Mouse (Mus musculus) MEL (cell line): Measurements from ENCODE around the gene Boc. TPM values are rescaled to one million over a fixed set of nuclear protein-coding genes. Genes with fewer than 3 reads are reported as not detected.

Source experiments
- DNase-seq: peaks from one replicate; pipeline ENCODE4 v3.0.0; 2011; ENCODE audit warnings: low read depth, low spot score
- H3K27ac ChIP-seq: 2 replicates; pipeline ENCODE4 v1.5.1; 2012; ENCODE audit warnings: low read depth, mild to moderate bottlenecking, control low read depth, low read length, moderate library complexity; ENCODE audit not compliant: control insufficient read depth
- H3K27me3 ChIP-seq, 2 experiments: fragments of 150-350 bp in 1 of 2; sonication (generic) in 1 of 2; 2 replicates each; pipeline ENCODE4 v1.6.1; 2012; ENCODE audit warnings: low read length in 2 of 2, mild to moderate bottlenecking in 2 of 2, improper control_type of control experiment in 1 of 2, moderate library complexity in 1 of 2; ENCODE audit not compliant: insufficient read depth in 2 of 2, control insufficient read depth in 1 of 2
- H3K36me3 ChIP-seq, 2 experiments: 2 replicates each; pipeline ENCODE4 v1.6.1; 2012 to 2014; ENCODE audit warnings: low read length in 2 of 2, improper control_type of control experiment in 1 of 2, inconsistent platforms in 1 of 2, mild to moderate bottlenecking in 1 of 2; ENCODE audit not compliant: insufficient read depth in 2 of 2, control insufficient read depth in 1 of 2
- H3K4me1 ChIP-seq, 2 experiments: fragments of 150-350 bp in 1 of 2; sonication (generic) in 1 of 2; 2 replicates each; pipeline ENCODE4 v1.6.1; 2012; ENCODE audit warnings: low read length in 2 of 2, improper control_type of control experiment in 1 of 2, mild to moderate bottlenecking in 1 of 2; ENCODE audit not compliant: insufficient read depth in 2 of 2, control insufficient read depth in 1 of 2
- H3K4me3 ChIP-seq, 2 experiments: fragments of 150-350 bp in 1 of 2; sonication (generic) in 1 of 2; 2 replicates each; pipeline ENCODE4 v1.5.1; 2012; ENCODE audit warnings: low read depth in 2 of 2, low read length in 2 of 2, mild to moderate bottlenecking in 2 of 2, moderate library complexity in 2 of 2, control low read depth in 1 of 2, improper control_type of control experiment in 1 of 2; ENCODE audit not compliant: control insufficient read depth in 1 of 2, insufficient read depth in 1 of 2
- H3K79me2 ChIP-seq: 2 replicates; pipeline ENCODE4 v1.6.1; 2012; ENCODE audit warnings: mild to moderate bottlenecking, low read length, moderate library complexity; ENCODE audit not compliant: control insufficient read depth, poor library complexity, insufficient read depth
- H3K9ac ChIP-seq: 2 replicates; pipeline ENCODE4 v1.6.1; 2012; ENCODE audit warnings: low read depth, mild to moderate bottlenecking, control low read depth, low read length, moderate library complexity; ENCODE audit not compliant: control insufficient read depth, poor library complexity, severe bottlenecking
- H3K9me3 ChIP-seq: fragments of 150-350 bp; sonication (generic); replicated peaks from 2 replicates; pipeline ENCODE4 v1.6.1; 2012; ENCODE audit warnings: mild to moderate bottlenecking, low read length, improper control_type of control experiment, moderate library complexity; ENCODE audit not compliant: insufficient read depth
- BHLHE40 ChIP-seq: IDR thresholded peaks from 2 replicates; pipeline ENCODE4 v1.6.1; 2012; ENCODE audit warnings: low read depth, mild to moderate bottlenecking, inconsistent platforms, low read length, improper control_type of control experiment, borderline replicate concordance
- CHD2 ChIP-seq: IDR thresholded peaks from 2 replicates; pipeline ENCODE4 v1.6.1; 2011; ENCODE audit warnings: low read length, improper control_type of control experiment
- CTCF ChIP-seq, 3 experiments: IDR thresholded peaks in 2 of 3; conservative IDR thresholded peaks in 1 of 3; 2 replicates each; pipeline ENCODE4 v1.5.1; 2011 to 2012; ENCODE audit warnings: low read length in 3 of 3, low read depth in 2 of 3, mild to moderate bottlenecking in 2 of 3, improper control_type of control experiment in 1 of 3, inconsistent platforms in 1 of 3, mixed read lengths in 1 of 3, moderate library complexity in 1 of 3; ENCODE audit not compliant: control insufficient read depth in 1 of 3, insufficient read depth in 1 of 3, poor library complexity in 1 of 3, severe bottlenecking in 1 of 3
- E2F4 ChIP-seq: IDR thresholded peaks from 2 replicates; pipeline ENCODE4 v1.6.1; 2011; ENCODE audit warnings: low read depth, low read length, improper control_type of control experiment, borderline replicate concordance
- EP300 ChIP-seq, 2 experiments: IDR thresholded peaks; 2 replicates each; pipeline ENCODE4 v1.6.1; 2011; ENCODE audit warnings: improper control_type of control experiment in 2 of 2, low read length in 2 of 2, low read depth in 1 of 2, mild to moderate bottlenecking in 1 of 2
- GABPA ChIP-seq: IDR thresholded peaks from 2 replicates; pipeline ENCODE4 v1.6.1; 2012; ENCODE audit warnings: low read depth, mild to moderate bottlenecking, inconsistent platforms, low read length, improper control_type of control experiment, moderate library complexity
- MAFK ChIP-seq: IDR thresholded peaks from 2 replicates; pipeline ENCODE4 v1.6.1; 2011; ENCODE audit warnings: low read depth, mild to moderate bottlenecking, low read length, improper control_type of control experiment, borderline replicate concordance
- MAX ChIP-seq: IDR thresholded peaks from 2 replicates; pipeline ENCODE4 v1.6.1; 2011; ENCODE audit warnings: low read length, improper control_type of control experiment
- MYC ChIP-seq: IDR thresholded peaks from 2 replicates; pipeline ENCODE4 v1.6.1; 2011; ENCODE audit warnings: low read depth, mild to moderate bottlenecking, low read length, improper control_type of control experiment, moderate library complexity
- RCOR1 ChIP-seq: IDR thresholded peaks from 2 replicates; pipeline ENCODE4 v1.6.1; 2012; ENCODE audit warnings: low read depth, mild to moderate bottlenecking, inconsistent platforms, low read length, improper control_type of control experiment
- SIN3A ChIP-seq: IDR thresholded peaks from 2 replicates; pipeline ENCODE4 v1.6.1; 2012; ENCODE audit warnings: low read length, improper control_type of control experiment, inconsistent platforms
- TAL1 ChIP-seq: IDR thresholded peaks from 2 replicates; pipeline ENCODE4 v1.6.1; 2012; ENCODE audit warnings: mild to moderate bottlenecking, inconsistent platforms, low read length, moderate library complexity, mixed read lengths
- TBP ChIP-seq: IDR thresholded peaks from 2 replicates; pipeline ENCODE4 v1.8.0; 2011; ENCODE audit warnings: low read depth, low read length, improper control_type of control experiment
- UBTF ChIP-seq: IDR thresholded peaks from 2 replicates; pipeline ENCODE4 v1.6.1; 2012; ENCODE audit warnings: low read depth, mild to moderate bottlenecking, inconsistent platforms, low read length, improper control_type of control experiment, moderate library complexity, borderline replicate concordance; ENCODE audit not compliant: insufficient read depth
- USF2 ChIP-seq, 2 experiments: IDR thresholded peaks; 2 replicates each; pipeline ENCODE4 v1.6.1; 2011 to 2012; ENCODE audit warnings: improper control_type of control experiment in 2 of 2, low read length in 2 of 2, borderline replicate concordance in 1 of 2, inconsistent platforms in 1 of 2, low read depth in 1 of 2, mild to moderate bottlenecking in 1 of 2; ENCODE audit not compliant: insufficient read depth in 1 of 2
- ZMIZ1 ChIP-seq: IDR thresholded peaks from 2 replicates; pipeline ENCODE4 v1.6.1; 2012; ENCODE audit warnings: low read depth, mild to moderate bottlenecking, inconsistent platforms, low read length, improper control_type of control experiment, moderate library complexity
- ZNF384 ChIP-seq: IDR thresholded peaks from 2 replicates; pipeline ENCODE4 v1.6.1; 2012; ENCODE audit warnings: low read depth, mild to moderate bottlenecking, inconsistent platforms, low read length, improper control_type of control experiment
- polyA plus RNA-seq, 2 experiments: library from polyadenylated mRNA; stranded (reverse) in 1 of 2; unstranded in 1 of 2; fragments of >175 nt in 1 of 2; fragments of >200 nt in 1 of 2; gene quantifications; 2 replicates each; pipeline versions ENCODE4 v1.2.1 to v1.2.4; 2012; ENCODE audit warnings: low replicate concordance in 2 of 2, low read depth in 1 of 2; ENCODE audit not compliant: insufficient read length in 2 of 2, insufficient read depth in 1 of 2, missing spikeins in 1 of 2
- total RNA-seq: library from RNA; depleted of rRNA; stranded (reverse); fragments of 300-350 nt; gene quantifications from 2 replicates; pipeline ENCODE4 v1.2.3, GENCODE M21; 2012

Gene Boc
- total and polyA plus RNA-seq, 3 experiments, result not detected

GRCm38 (mm10) chr16:44545939-44546338 lies 12.8 kb downstream of the Boc start:
- TF ChIP-seq RCOR1, result no peak
- TF ChIP-seq E2F4, result no peak
- TF ChIP-seq GABPA, result no peak
- no peak for TF ChIP-seq MAX
- no peak for TF ChIP-seq ZMIZ1
- TF ChIP-seq BHLHE40, result no peak
- no peak for TF ChIP-seq CHD2
- TF ChIP-seq UBTF, result no peak
- TF ChIP-seq USF2 (IDR thresholded peaks at IDR 0.05; ENCODE audit: borderline replicate concordance in 1 of 2, insufficient read depth in 1 of 2, low read depth in 1 of 2, low read length in 2 of 2), result no peak
- no peak for TF ChIP-seq CTCF (IDR thresholded peaks at IDR 0.05 in 2 of 3, conservative IDR thresholded peaks at IDR 0.05 in 1 of 3; ENCODE audit: control insufficient read depth in 1 of 3, insufficient read depth in 1 of 3, low read depth in 2 of 3, low read length in 3 of 3, poor library complexity in 1 of 3, severe bottlenecking in 1 of 3)
- TF ChIP-seq ZNF384, result no peak
- TF ChIP-seq SIN3A, result no peak
- no peaks in the 10 kb centered on the region for H3K9me3 ChIP-seq
- H3K27ac ChIP-seq, result no peak overlapping the region
- H3K9ac ChIP-seq, result no peak overlapping the region
- DNase-seq, result no peak
- no peaks in the 10 kb centered on the region for H3K79me2 ChIP-seq
- H3K4me3 ChIP-seq, result no peak overlapping the region
- H3K4me1 ChIP-seq, result no peaks in the 10 kb centered on the region
- no peaks in the 10 kb centered on the region for H3K27me3 ChIP-seq
- H3K36me3 ChIP-seq, result no peaks in the 10 kb centered on the region

DNA sequence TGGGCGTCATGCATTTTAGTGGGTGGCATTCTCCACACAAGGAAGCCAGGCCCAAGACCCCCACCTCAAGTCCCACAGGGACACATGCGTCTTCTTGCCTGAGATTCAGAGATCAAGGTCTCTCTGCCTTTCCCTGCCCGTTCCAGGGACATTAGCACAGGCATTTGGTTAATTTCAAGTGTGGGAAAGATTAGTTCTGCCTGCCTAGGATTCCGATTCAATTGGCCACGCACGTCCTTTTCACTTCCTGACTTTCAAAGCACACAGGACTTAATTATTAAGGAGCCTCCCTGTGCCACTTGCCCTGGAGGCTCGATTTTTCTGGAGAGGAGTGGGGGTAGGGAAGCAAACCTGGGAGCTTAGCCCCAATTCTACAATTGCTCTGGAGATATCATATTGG lies 13.5 kb downstream of the Boc start:
- no peak overlapping the region for H3K27ac ChIP-seq
- H3K36me3 ChIP-seq, result no peaks in the 10 kb centered on the region
- no peaks in the 10 kb centered on the region for H3K27me3 ChIP-seq
- no peaks in the 10 kb centered on the region for H3K9me3 ChIP-seq
- no peaks in the 10 kb centered on the region for H3K4me1 ChIP-seq
- H3K4me3 ChIP-seq, result no peak overlapping the region
- TF ChIP-seq MAFK (no peak), TAL1 (no peak), E2F4 (no peak), MYC (no peak), UBTF (no peak), EP300 (IDR thresholded peaks at IDR 0.05; ENCODE audit: low read depth in 1 of 2, low read length in 2 of 2) (no peak), TBP (no peak)
- TF ChIP-seq, all 39 proteins: peak for 0
- no peaks in the 10 kb centered on the region for H3K79me2 ChIP-seq
- no peak overlapping the region for H3K9ac ChIP-seq
- no peak for DNase-seq
